Mouse (Mus musculus): Measurements from ENCODE around the gene Gm10770. TPM values are rescaled to one million over a fixed set of nuclear protein-coding genes. Genes with fewer than 3 reads are reported as not detected.
"Not testable (repeated sequence)": the region's sequence is repeated elsewhere in the genome, so short reads cannot be mapped to it uniquely, and the experiment has no call there.

The Gm10770 gene
- total RNA-seq (2021): not detected
- long read RNA-seq, experiment 1: 0 reads
- long read RNA-seq, experiment 2: 0 reads

- intact Hi-C loops (cut with DNase I); DNase-seq (ENCODE audit: low spot score in 2 of 2): not testable (repeated sequence)
These were observed at the start of gene Gm10770 for GRCm38 (mm10) chr2:150179579-150179978. Gm10770 (minus strand) TSS chr2:150179679.

- DNase-seq (ENCODE audit: low spot score in 2 of 2); intact Hi-C loops (cut with DNase I): not testable (repeated sequence)
These were observed 43.8 kb upstream of the Gm10770 start for GRCm38 (mm10) chr2:150223263-150223662.

GRCm38 (mm10) chr2:150218363-150218725 is 38.9 kb upstream of the Gm10770 start:
- intact Hi-C loops (cut with DNase I); DNase-seq (ENCODE audit: low spot score in 2 of 2): not testable (repeated sequence)

- intact Hi-C loops (cut with DNase I): not testable (repeated sequence)
- peak; percentile 77 to 84 for DNase-seq (ENCODE audit: low spot score in 2 of 2)
These were observed 38.3 kb upstream of the Gm10770 start, which contains the start of gene Zfp937 for GRCm38 (mm10) chr2:150217600-150218362. Zfp937 (plus strand) TSS chr2:150218073.

- intact Hi-C loops (cut with DNase I); DNase-seq (ENCODE audit: low spot score in 2 of 2): not testable (repeated sequence)
These were observed 2.1 kb upstream of the Gm10770 start, which contains the start of gene Gm14139 for GRCm38 (mm10) chr2:150181570-150181999. Gm14139 (plus strand) TSS chr2:150181755.

GRCm38 (mm10) chr2:150181046-150181445 is 1.6 kb upstream of the Gm10770 start:
- intact Hi-C loops (cut with DNase I); DNase-seq (ENCODE audit: low spot score in 2 of 2): not testable (repeated sequence)

- intact Hi-C loops (cut with DNase I): no loop called here
- DNase-seq (ENCODE audit: low spot score in 2 of 2): no peak
These were observed 5.6 kb downstream of the Gm10770 start for GRCm38 (mm10) chr2:150173833-150174232.

- DNase-seq (ENCODE audit: low spot score in 2 of 2): no peak
- intact Hi-C loops (cut with DNase I): no loop called here
These were observed 12.8 kb downstream of the Gm10770 start for GRCm38 (mm10) chr2:150166703-150167102.

GRCm38 (mm10) chr2:150136435-150136897 is 43.0 kb downstream of the Gm10770 start, which contains the start of gene Zfp120:
Zfp120 (minus strand) TSS chr2:150136708.
- intact Hi-C loops (cut with DNase I): loop anchor here (5.0 kb wide), 1 partner anchor 316 kb away; the partner anchor contains the start of gene Zfp442

GRCm38 (mm10) chr2:150132773-150133172 is 46.7 kb downstream of the Gm10770 start:
- DNase-seq (ENCODE audit: low spot score in 2 of 2): no peak
- intact Hi-C loops (cut with DNase I): no loop called here

More at GRCm38 (mm10) chr2:150136435-150136897, 43.0 kb downstream of the Gm10770 start, which contains the start of gene Zfp120:
- peak; percentile 88 to 96 for DNase-seq (ENCODE audit: low spot score in 2 of 2)

GRCm38 (mm10) chr2:150132002-150132401 is 47.5 kb downstream of the Gm10770 start:
- DNase-seq (ENCODE audit: low spot score in 2 of 2); intact Hi-C loops (cut with DNase I): not testable (repeated sequence)

Other genes with a start within 250 kb of the Gm10770 start
- gene Zfp120, start 43.0 kb downstream of the Gm10770 start, total RNA-seq (2021): 1 to 10 TPM; 8.3 to 8.8 TPM
- not detected for gene Gm14139, start 2.1 kb upstream of the Gm10770 start, total RNA-seq (2021)
- gene Zfp937, start 38.4 kb upstream of the Gm10770 start, total RNA-seq (2021): 1 to 10 TPM; 8.4 to 8.5 TPM
- 1 to 10 TPM; 7.0 to 8.6 TPM for gene Gm21994, start 75.9 kb upstream of the Gm10770 start, total RNA-seq (2021)
- gene Gm14124, start 77.8 kb upstream of the Gm10770 start, total RNA-seq (2021): under 1 TPM; 0.11 to 0.26 TPM
- 1 to 10 TPM in 1 of 2 experiments, not detected in 1; 2.5 TPM for gene Gm10130, start 144.0 kb upstream of the Gm10770 start, total RNA-seq (2021)
- gene 3300002I08Rik, start 183.1 kb upstream of the Gm10770 start, total RNA-seq (2021): 1 to 10 TPM; 6.7 to 8.2 TPM